Mouse (Mus musculus) cerebellum, adult 2 months (tissue): ENCODE measurements at regions not wholly inside any gene's neighbourhood (a gene's known extent, or its start where the extent isn't known, plus 50 kb on each side); places are given as distances from the start of the nearest gene placed in this dataset.

Experiments used
- DNase-seq, 2 experiments: peaks; one replicate each; pipeline ENCODE4 v3.0.0; 2021
- H3K27ac ChIP-seq: fragments of 200-500 bp; 2 replicates; pipeline ENCODE4 v1.5.1; 2012; ENCODE audit warnings: low read length, control low read depth, inconsistent platforms; ENCODE audit not compliant: insufficient read depth
- H3K27me3 ChIP-seq: fragments of 200-500 bp; 2 replicates; pipeline ENCODE4 v1.6.1; 2012; ENCODE audit warnings: inconsistent platforms, mild to moderate bottlenecking, low read length, moderate library complexity; ENCODE audit not compliant: control insufficient read depth, insufficient read depth
- H3K4me1 ChIP-seq: fragments of 200-500 bp; 2 replicates; pipeline ENCODE4 v1.6.1; 2011; ENCODE audit warnings: low read length; ENCODE audit not compliant: control insufficient read depth, insufficient read depth
- H3K4me3 ChIP-seq: fragments of 200-500 bp; replicated peaks from 2 replicates; pipeline ENCODE3; 2011; ENCODE audit warnings: mild to moderate bottlenecking, low read depth, low read length, control low read depth; ENCODE audit not compliant: insufficient read depth
- CTCF ChIP-seq: fragments of 200-500 bp; IDR thresholded peaks from 2 replicates; pipeline ENCODE4 v1.5.1; 2011; ENCODE audit warnings: low read depth, mild to moderate bottlenecking, control low read depth, low read length, moderate library complexity, borderline replicate concordance; ENCODE audit not compliant: insufficient read depth
- POLR2A ChIP-seq: fragments of 200-500 bp; IDR thresholded peaks from 2 replicates; pipeline ENCODE4 v1.6.1; 2011; ENCODE audit warnings: low read length, control low read depth, borderline replicate concordance; ENCODE audit not compliant: insufficient read depth
- WGBS: fragments of 180-500 bp; shearing (Covaris S2); methylation state at CpG from one replicate; pipeline ENCODE4 v1.1.7; 2018; 5-methylcytosine and 5-hydroxymethylcytosine counted together

DNA sequence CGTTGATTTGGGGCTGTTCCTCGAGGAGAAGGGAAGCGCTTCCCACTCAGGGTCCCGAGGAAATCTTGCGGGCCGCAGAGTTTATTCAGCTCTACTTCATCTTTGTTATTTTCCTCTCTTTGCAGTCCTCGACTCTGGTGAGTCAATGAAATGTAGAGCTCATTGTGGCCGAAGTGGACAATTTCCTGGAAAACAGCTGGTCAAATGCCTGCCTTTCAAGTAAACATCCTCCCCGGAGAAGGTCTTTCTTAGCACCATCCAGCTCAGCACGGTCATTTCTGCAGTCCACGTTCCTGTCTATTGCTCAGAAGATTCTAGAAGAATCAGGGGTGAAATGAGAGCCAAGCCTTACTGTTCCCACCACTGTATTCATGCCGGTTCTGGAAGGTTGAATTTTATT, 133.0 kb downstream of the Bcas1 start:
- DNase-seq, result no peak
- Histone ChIP-seq H3K27ac (no peak overlapping the region), H3K4me1 (no peaks in the 10 kb centered on the region), H3K27me3 (no peaks in the 10 kb centered on the region), H3K4me3 (no peak overlapping the region)
- WGBS, result 84% methylated on average over 12 of the region's 12 CpGs
- TF ChIP-seq CTCF (no peak), POLR2A (no peak)

DNA sequence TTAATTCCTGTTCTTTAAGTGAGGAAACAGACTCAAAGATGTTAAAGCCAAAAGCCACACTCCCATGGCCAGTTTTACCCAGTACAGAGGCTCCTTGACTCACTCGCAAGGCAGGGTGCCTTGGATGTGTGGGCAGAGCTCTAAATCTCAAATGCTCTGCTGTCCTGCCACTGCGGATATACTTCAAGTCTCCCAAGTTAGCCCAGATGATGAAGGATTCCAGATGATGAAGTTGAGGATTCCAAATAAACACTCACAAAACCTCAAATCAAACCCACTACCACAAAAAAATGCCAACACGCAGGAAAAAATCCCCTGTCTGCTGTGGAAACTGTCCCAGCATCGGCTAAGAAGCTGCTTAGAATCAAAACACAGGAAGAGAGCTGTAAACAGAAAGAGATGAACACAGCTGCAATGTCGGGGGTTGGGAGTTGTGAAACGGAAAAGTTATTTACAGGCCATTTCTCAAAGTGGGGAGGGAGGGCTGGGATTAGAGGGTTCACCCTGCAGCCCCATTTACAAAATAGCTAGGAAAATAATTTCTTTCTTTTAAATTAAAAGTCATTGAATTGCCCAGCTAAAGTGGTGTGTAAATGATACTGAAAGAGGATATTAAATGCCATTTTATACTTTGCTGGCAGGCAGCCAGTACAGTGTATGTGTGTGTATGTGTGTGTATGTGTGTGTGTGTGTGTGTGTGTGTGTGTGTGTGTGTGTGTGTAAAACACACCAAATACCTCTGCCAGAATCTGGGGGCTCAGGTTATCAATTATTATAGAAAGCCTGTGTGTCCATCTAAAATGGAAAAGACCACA, 135.6 kb downstream of the Bcas1 start:
- 51% methylated on average over 6 of the region's 6 CpGs for WGBS
- TF ChIP-seq CTCF (no peak), POLR2A (no peak)
- Histone ChIP-seq H3K27me3 (no peaks in the 10 kb centered on the region), H3K27ac (no peak overlapping the region), H3K4me3 (no peak overlapping the region), H3K4me1 (no peaks in the 10 kb centered on the region)
- DNase-seq, result no peak

DNA sequence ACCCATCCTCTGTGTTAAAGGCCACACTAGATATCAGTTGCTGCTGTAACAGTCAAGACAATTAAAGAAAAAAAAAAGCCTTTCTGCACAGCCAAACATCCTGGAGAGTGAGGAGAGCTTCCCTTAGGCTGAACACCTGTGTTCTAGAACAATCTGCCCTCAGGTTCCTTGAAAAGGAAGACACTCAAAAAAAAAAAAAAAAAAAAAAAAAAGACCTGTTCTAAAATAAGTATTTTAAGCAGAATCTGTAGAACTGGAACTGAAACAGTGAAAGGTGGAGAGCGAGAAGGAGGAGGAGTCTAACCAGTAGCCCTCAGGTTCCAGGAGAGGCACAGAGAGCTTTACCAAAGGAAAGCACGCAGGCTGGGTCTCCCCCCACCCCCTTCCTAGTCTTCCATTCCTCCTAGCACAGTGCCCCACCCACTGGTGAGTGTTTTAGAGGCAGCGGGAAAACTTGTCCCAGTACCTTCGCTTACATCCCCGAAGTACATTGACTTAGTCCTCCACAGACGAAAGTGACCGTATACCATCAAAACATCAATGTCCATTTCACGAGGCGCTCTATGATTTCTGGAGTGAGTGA, 138.2 kb downstream of the Bcas1 start:
- DNase-seq, result no peak
- Histone ChIP-seq H3K27ac (no peak overlapping the region), H3K4me3 (no peak overlapping the region), H3K4me1 (no peaks in the 10 kb centered on the region), H3K27me3 (no peaks in the 10 kb centered on the region)
- WGBS, result 87% methylated on average over 9 of the region's 9 CpGs
- TF ChIP-seq POLR2A, result no peak

DNA sequence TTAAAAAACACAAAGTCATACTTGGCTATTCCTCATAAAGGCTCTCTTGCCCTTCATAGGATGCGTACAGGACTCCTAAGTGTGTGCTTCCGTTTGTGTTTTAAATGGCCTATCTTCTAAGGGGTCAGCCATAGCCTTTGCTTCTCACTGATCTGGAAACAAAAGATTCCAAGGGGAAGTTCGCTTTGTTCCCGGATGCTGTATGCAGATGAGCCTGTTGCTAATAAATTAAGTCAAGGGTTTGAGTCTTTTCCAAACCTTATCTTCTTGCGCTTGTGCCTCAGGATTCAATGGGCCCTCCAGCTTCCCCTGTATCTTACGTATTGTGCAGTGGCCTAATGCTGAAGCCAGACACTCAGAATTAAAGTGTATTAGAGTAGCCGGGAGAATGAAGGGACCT, 138.9 kb downstream of the Bcas1 start:
- WGBS, result 84% methylated on average over 7 of the region's 7 CpGs
- TF ChIP-seq CTCF (no peak), POLR2A (no peak)

DNA sequence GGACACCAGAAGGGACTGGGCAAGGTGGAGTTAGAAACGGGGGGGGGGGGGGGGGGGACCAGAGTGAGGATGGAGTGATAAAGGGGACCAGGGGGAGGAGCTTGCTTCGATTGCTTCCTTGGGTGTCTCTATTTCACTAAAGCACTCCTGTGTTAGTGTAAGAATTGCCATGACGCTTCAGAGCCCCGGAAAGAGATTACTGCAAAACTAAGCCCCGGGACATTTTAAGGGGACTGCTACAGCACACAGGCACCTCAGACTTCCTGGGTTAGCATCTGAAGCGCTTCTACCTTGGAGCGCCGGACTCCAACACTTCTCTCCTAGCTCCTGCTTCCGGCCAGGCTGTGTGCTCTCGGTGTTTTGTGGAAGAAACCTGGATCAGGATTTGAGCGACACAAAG, 139.4 kb downstream of the Bcas1 start:
- Histone ChIP-seq H3K27me3 (no peaks in the 10 kb centered on the region), H3K27ac (no peak overlapping the region), H3K4me1 (no peaks in the 10 kb centered on the region), H3K4me3 (no peak overlapping the region)
- TF ChIP-seq CTCF, result no peak
- TF ChIP-seq POLR2A, result no peak
- WGBS, result 18% methylated on average over 11 of the region's 11 CpGs
- no peak for DNase-seq

More for the DNA sequence above, 138.9 kb downstream of the Bcas1 start:
- no peak for DNase-seq
- Histone ChIP-seq H3K27ac (no peak overlapping the region), H3K27me3 (no peaks in the 10 kb centered on the region), H3K4me1 (no peaks in the 10 kb centered on the region), H3K4me3 (no peak overlapping the region)

DNA sequence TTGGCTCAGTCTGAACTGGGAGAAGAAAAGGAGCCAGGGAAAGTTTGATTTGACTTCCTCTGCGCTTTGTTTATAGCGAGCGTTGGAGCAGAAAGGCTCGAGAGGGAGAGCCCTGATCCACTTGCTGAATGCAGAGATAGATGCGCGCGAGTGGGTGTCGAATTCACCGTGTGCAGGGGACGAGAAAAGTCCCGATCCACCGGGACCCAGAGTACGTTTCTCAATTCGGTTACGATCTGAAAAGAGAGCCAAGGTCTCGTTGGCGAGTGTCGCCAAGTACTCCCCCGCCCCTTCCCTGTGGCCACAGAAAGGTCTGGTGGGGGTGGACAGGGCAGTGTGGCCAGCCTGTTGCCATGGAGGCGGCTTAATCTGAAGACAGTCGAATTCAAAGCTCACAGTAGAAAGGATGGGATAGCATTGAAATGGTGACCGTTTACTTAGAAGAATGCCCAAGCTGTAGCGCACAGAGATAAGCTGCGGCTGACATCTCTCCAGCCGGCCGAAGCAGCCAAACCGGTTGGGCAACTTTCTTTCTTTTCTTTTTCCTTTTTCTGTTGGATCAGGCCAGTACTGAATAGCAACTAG, 139.5 kb upstream of the Zfp217 start:
- Histone ChIP-seq H3K27me3 (no peaks in the 10 kb centered on the region), H3K4me3 (peak overlapping the region; percentile 4), H3K4me1 (no peaks in the 10 kb centered on the region), H3K27ac (no peak overlapping the region)
- under 1% methylated on average over 27 of the region's 27 CpGs for WGBS
- no peak for TF ChIP-seq POLR2A
- no peak for TF ChIP-seq CTCF
- peak; percentile 11 for DNase-seq

DNA sequence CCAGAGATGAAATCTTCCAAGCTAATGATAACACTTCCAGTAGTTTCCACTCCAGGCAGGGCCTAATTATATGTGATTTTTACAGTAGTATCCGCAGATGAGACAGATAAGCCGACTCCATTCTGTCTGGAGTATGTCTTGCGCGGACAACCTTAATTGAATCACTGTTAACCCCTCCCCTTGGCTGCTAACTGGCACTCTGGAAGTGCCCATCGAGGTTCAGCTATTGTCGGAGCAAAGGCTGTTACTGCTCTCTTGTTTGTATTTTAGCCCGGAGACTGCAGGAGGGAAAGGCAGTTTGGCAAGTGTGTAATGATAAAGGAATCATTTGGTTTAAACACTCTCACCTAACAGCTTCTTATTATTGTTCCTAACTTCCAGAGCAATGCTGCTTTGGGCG, 138.9 kb upstream of the Zfp217 start:
- H3K27ac ChIP-seq, result no peak overlapping the region

DNA sequence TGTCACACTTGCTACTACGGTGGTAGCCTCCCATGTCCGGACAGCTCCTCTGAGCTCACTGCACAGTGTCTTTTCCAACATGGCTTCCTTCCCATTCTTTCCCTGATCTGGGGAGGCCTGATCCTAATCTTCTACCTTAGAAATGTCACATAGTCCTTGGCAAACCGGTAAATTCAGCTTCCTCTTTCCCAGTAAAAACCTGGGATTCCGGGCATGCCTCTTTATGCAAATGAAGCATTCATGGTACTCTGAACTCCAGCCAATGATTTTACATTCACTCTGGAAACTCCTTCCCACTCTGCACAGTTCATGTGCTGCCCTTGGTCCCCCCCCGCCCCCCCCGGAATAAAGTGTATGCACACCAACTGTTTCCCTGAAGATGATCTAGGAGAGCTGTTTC, 134.6 kb upstream of the Zfp217 start:
- Histone ChIP-seq H3K4me1 (no peaks in the 10 kb centered on the region), H3K27me3 (no peaks in the 10 kb centered on the region), H3K4me3 (no peak overlapping the region), H3K27ac (no peak overlapping the region)
- no peak for DNase-seq
- WGBS, result 39% methylated on average over 6 of the region's 6 CpGs
- TF ChIP-seq POLR2A (no peak), CTCF (no peak)

More for the DNA sequence above, 138.9 kb upstream of the Zfp217 start:
- no peaks in the 10 kb centered on the region for H3K27me3 ChIP-seq
- WGBS, result 12% methylated on average over 8 of the region's 8 CpGs
- no peaks in the 10 kb centered on the region for H3K4me1 ChIP-seq
- TF ChIP-seq CTCF, result no peak
- TF ChIP-seq POLR2A, result no peak
- no peak overlapping the region for H3K4me3 ChIP-seq
- peak in 1 of 2 experiments; percentile 4 for DNase-seq
